ENCODE assay signal across 22 mouse cellular contexts in the genomic region with DNA sequence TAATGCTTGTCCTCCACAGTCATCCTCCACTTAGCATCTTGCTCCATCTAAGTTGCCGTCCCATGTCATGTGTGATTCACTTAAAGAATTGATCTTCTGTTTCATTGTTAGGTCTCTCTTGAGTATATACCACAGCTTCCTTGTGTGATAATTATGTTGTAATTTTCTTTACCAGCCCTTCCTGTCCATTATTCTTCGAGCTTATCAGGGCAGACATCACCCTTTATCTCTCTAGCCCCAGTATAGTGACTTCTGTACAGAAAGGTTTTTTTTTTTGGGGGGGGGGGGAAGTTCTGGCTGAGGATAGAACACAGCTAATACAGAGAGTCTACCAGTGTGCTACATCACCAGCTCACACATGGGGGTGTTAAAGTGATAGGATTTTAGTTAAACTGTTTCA. TPM values are rescaled to one million over a fixed set of nuclear protein-coding genes. Genes with fewer than 3 reads are reported as not detected.
DNase-seq lines count a peak whose midpoint lies in the region; ATAC-seq and TF ChIP-seq lines count a peak whose summit lies in the region.
"Had no signal": no experiment of that assay in that cellular context is flagged by ENCODE, and none has a peak within 500 bp of the region (broad histone marks: within the 10 kb centered on the region; RNA-seq: fewer than 3 reads in every experiment).

No protein-coding gene starts in this region.

- 0 out of 2 replicates have a peak, but pooled peaks have one; percentile 15 for TF ChIP-seq EP300 in lung, postnatal 0 days (IDR thresholded peaks at IDR 0.05)

- no peak overlapping the region for H3K9ac ChIP-seq in lung, postnatal 0 days (replicated peaks; ENCODE audit: low read depth)
- H3K9ac ChIP-seq: embryonic facial prominence, embryonic 13.5 days; embryonic facial prominence, embryonic 15.5 days; forebrain, embryonic 12.5 days had no signal

- H3K27me3 ChIP-seq in lung, postnatal 0 days (replicated peaks; ENCODE audit: insufficient read depth, low read length) = no peaks in the 10 kb centered on the region
- no peaks in the 10 kb centered on the region for H3K27me3 ChIP-seq in heart, embryonic 10.5 days (ENCODE audit: insufficient read depth, poor library complexity, severe bottlenecking)
- H3K27me3 ChIP-seq: embryonic facial prominence, embryonic 13.5 days; embryonic facial prominence, embryonic 15.5 days; forebrain, embryonic 12.5 days had no signal

- peak; percentile 48; the same call in 1 of the 2 replicates for ATAC-seq in lung, postnatal 0 days
- peak; percentile 87 for ATAC-seq in granulocyte monocyte progenitor cell, adult 5-6 weeks (replicated peaks; ENCODE audit: poor library complexity, severe bottlenecking)
- ATAC-seq: forebrain, embryonic 14.5 days; forebrain, embryonic 16.5 days had no signal

- no peaks in the 10 kb centered on the region for H3K9me3 ChIP-seq in lung, postnatal 0 days (ENCODE audit: low read length)
- no peaks in the 10 kb centered on the region for H3K9me3 ChIP-seq in heart, embryonic 10.5 days
- H3K9me3 ChIP-seq: embryonic facial prominence, embryonic 13.5 days; embryonic facial prominence, embryonic 15.5 days; forebrain, embryonic 10.5 days; forebrain, embryonic 12.5 days had no signal

- no peak overlapping the region for H3K4me2 ChIP-seq in lung, postnatal 0 days (replicated peaks; ENCODE audit: low read depth, low read length)
- H3K4me2 ChIP-seq: embryonic facial prominence, embryonic 13.5 days; embryonic facial prominence, embryonic 15.5 days; forebrain, embryonic 12.5 days had no signal

- TF ChIP-seq CTCF in lung, postnatal 0 days (IDR thresholded peaks at IDR 0.05) = no peak

- H3K4me1 ChIP-seq in lung, postnatal 0 days (ENCODE audit: insufficient read depth, low read depth, low read length) = no peaks in the 10 kb centered on the region
- H3K4me1 ChIP-seq in heart, embryonic 10.5 days = no peaks in the 10 kb centered on the region
- H3K4me1 ChIP-seq: embryonic facial prominence, embryonic 13.5 days; embryonic facial prominence, embryonic 15.5 days; forebrain, embryonic 10.5 days; forebrain, embryonic 12.5 days had no signal

- WGBS in lung, postnatal 0 days = 54% methylated on average over 2 of the region's 2 CpGs
- WGBS in heart, embryonic 10.5 days = 49% methylated on average over 2 of the region's 2 CpGs

- H3K36me3 ChIP-seq in lung, postnatal 0 days (ENCODE audit: insufficient read depth, low read length) = no peaks in the 10 kb centered on the region
- no peaks in the 10 kb centered on the region for H3K36me3 ChIP-seq in heart, embryonic 10.5 days
- H3K36me3 ChIP-seq: embryonic facial prominence, embryonic 13.5 days; embryonic facial prominence, embryonic 15.5 days; forebrain, embryonic 10.5 days; forebrain, embryonic 12.5 days had no signal

- no peak overlapping the region for H3K4me3 ChIP-seq in lung, postnatal 0 days (ENCODE audit: low read depth, low read length)
- no peak overlapping the region for H3K4me3 ChIP-seq in heart, embryonic 10.5 days
- H3K4me3 ChIP-seq: embryonic facial prominence, embryonic 13.5 days; embryonic facial prominence, embryonic 15.5 days; erythroblast, embryonic 14.5 days; forebrain, embryonic 10.5 days; forebrain, embryonic 12.5 days had no signal

- H3K27ac ChIP-seq in lung, postnatal 0 days (ENCODE audit: low read length) = no peak overlapping the region
- no peak overlapping the region for H3K27ac ChIP-seq in heart, embryonic 10.5 days
- H3K27ac ChIP-seq: embryonic facial prominence, embryonic 13.5 days; embryonic facial prominence, embryonic 15.5 days; forebrain, embryonic 10.5 days; forebrain, embryonic 12.5 days had no signal

- DNase-seq in lung, postnatal 0 days (ENCODE audit: low spot score) = no peak
- DNase-seq in lung, postnatal 25 days (ENCODE audit: low spot score) = no peak
- no peak for DNase-seq in frontal cortex, postnatal 14 days (ENCODE audit: low spot score in 2 of 2)
- DNase-seq in heart, embryonic 10.5 days (ENCODE audit: low spot score) = no peak
- DNase-seq: adrenal gland, adult 2 months; adrenal gland, postnatal 10 days; adrenal gland, postnatal 25 days; cerebellum, adult 11 months; cerebellum, adult 18-20 months; cerebellum, adult 8-10 months; cerebellum, adult 9-11 months; cerebellum, postnatal 14 days; cerebellum, postnatal 36 days; embryo, embryonic 11 days had no signal

RNA-seq across cellular contexts. Expression of a gene that starts 53.7 kb away (rescaled TPM):
- polyA plus RNA-seq in lung, postnatal 0 days (2015; fragmentation: Nextera tagmentation; extraction: Ambion mirVana) = 8.4 and 8.8 TPM in 2 replicates
- total RNA-seq in granulocyte monocyte progenitor cell, adult 5-6 weeks (2014; fragmentation: Nextera tagmentation) = 26.0 and 28.3 TPM in 2 replicates
- 28.8 and 43.0 TPM in 2 replicates for total RNA-seq in granulocyte monocyte progenitor cell, adult 5-6 weeks (2017)
- polyA plus RNA-seq in heart, embryonic 10.5 days (2016; fragmentation: Nextera tagmentation; extraction: Ambion mirVana) = 3.0 and 3.9 TPM in 2 replicates
- polyA plus RNA-seq: erythroblast, embryonic 14.5 days had no signal
